Mouse (Mus musculus) stomach, postnatal 0 days (tissue): Measurements from ENCODE around the gene Itgb7. TPM values are rescaled to one million over a fixed set of nuclear protein-coding genes. Genes with fewer than 3 reads are reported as not detected.

ENCODE experiments used
- ATAC-seq: fragments of 200-750 bp; cut with Nextera tagmentation; 2 replicates; pipeline ENCODE4 v1.8.0; 2017; ENCODE audit not compliant: low FRiP score, low TSS enrichment
- DNase-seq: peaks from one replicate; pipeline ENCODE4 v3.0.0-alpha.2; 2016; ENCODE audit warnings: low spot score
- H3K27ac ChIP-seq: fragments of 300-500 bp; sonication (generic); replicated peaks from 2 replicates; pipeline ENCODE4 v1.5.1; 2014; ENCODE audit warnings: mild to moderate bottlenecking, control low read depth
- H3K27me3 ChIP-seq: fragments of 300-500 bp; sonication (generic); 2 replicates; pipeline ENCODE4 v1.6.1; 2014; ENCODE audit warnings: low read length; ENCODE audit not compliant: control insufficient read depth, insufficient read depth
- H3K36me3 ChIP-seq: fragments of 300-500 bp; sonication (generic); 2 replicates; pipeline ENCODE4 v1.6.1; 2014; ENCODE audit warnings: low read length, mixed read lengths; ENCODE audit not compliant: control insufficient read depth, insufficient read depth
- H3K4me1 ChIP-seq: fragments of 300-500 bp; sonication (generic); replicated peaks from 2 replicates; pipeline ENCODE4 v1.6.1; 2014; ENCODE audit warnings: antibody characterized with exemption; ENCODE audit not compliant: control insufficient read depth, insufficient read depth
- H3K4me2 ChIP-seq: fragments of 300-500 bp; sonication (generic); replicated peaks from 2 replicates; pipeline ENCODE4 v1.6.1; 2014; ENCODE audit warnings: low read depth, mild to moderate bottlenecking, control low read depth, moderate library complexity
- H3K4me3 ChIP-seq: fragments of 300-500 bp; sonication (generic); 2 replicates; pipeline ENCODE4 v1.5.1; 2014; ENCODE audit warnings: low read depth, low read length, control low read depth
- H3K9ac ChIP-seq: fragments of 300-500 bp; sonication (generic); 2 replicates; pipeline ENCODE4 v1.6.1; 2014; ENCODE audit warnings: mild to moderate bottlenecking, low read length, control low read depth, mixed read lengths
- H3K9me3 ChIP-seq: fragments of 300-500 bp; sonication (generic); 2 replicates; pipeline ENCODE4 v1.6.1; 2016; ENCODE audit warnings: low read length; ENCODE audit not compliant: control insufficient read depth
- CTCF ChIP-seq: IDR thresholded peaks from 2 replicates; pipeline ENCODE4 v1.5.1; 2016; ENCODE audit warnings: antibody characterized with exemption, low read depth, mild to moderate bottlenecking, moderate library complexity
- EP300 ChIP-seq: optimal IDR thresholded peaks from 2 replicates; pipeline ENCODE3; 2016; ENCODE audit warnings: antibody characterized with exemption
- WGBS: fragments of 180-500 bp; shearing (Covaris S2); extraction: QIAGEN DNeasy Blood & Tissue Kit; methylation state at CpG from one replicate; pipeline ENCODE4 v1.1.7; 2014; 5-methylcytosine and 5-hydroxymethylcytosine counted together
- polyA plus RNA-seq: library from polyadenylated mRNA; unstranded; fragments of >200 nt; fragmentation: Nextera tagmentation; extraction: Ambion mirVana; gene quantifications from 2 replicates; pipeline ENCODE4 v1.2.1, GENCODE M21; 2015

Gene Itgb7
- polyA plus RNA-seq, 1 experiment from 2014 or later: 1.2 TPM

DNA sequence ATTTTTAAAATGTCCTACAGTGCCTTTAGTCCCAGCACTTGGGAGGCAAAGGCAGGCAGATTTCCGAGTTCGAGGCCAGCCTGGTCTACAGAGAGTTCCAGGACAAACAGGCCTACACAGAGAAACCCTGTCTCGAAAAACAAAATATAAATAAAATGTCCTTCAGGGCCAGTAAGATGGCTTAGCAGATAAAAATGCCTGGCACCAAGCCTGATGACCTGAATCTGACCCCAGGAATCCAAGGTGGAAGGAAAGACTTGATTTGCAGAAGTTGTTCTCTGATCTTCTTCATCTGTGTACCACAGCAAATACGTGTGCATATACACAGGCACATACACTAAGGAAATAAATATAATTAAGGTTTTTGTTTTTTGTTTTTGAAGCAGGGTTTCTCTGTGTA is 36.4 kb downstream of the Itgb7 start:
- Histone ChIP-seq H3K4me1 (no peaks in the 10 kb centered on the region), H3K4me2 (no peak overlapping the region), H3K27me3 (no peaks in the 10 kb centered on the region), H3K9me3 (no peaks in the 10 kb centered on the region), H3K36me3 (no peaks in the 10 kb centered on the region), H3K9ac (no peak overlapping the region), H3K4me3 (no peak overlapping the region), H3K27ac (no peak overlapping the region)
- ATAC-seq: no peak
- no peak for TF ChIP-seq CTCF
- TF ChIP-seq EP300: no peak
- 74% methylated on average over 4 of the region's 4 CpGs for WGBS
- no peak for DNase-seq

DNA sequence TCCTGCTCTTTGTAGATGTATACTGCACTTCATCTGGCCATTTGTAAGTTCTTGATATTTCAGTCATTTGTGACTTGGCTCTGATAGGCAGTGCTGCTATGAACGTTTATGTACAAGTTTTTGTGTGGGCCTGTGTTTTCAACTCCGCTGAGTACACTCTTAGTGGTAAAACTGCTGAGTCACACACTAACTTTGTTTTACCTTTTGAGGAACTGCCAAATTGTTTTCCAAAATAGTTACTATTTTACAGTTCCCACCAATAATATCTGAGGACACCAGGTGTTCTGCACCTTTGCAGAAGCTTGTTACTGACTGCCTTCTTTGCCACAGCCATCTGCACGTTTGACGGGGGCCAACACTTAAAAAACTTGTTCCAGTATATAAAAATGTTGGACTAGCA is 37.3 kb downstream of the Itgb7 start:
- Histone ChIP-seq H3K9me3 (no peaks in the 10 kb centered on the region), H3K4me2 (no peak overlapping the region), H3K9ac (no peak overlapping the region), H3K36me3 (no peaks in the 10 kb centered on the region), H3K4me1 (no peaks in the 10 kb centered on the region), H3K27me3 (no peaks in the 10 kb centered on the region), H3K4me3 (no peak overlapping the region), H3K27ac (no peak overlapping the region)
- 61% methylated on average over 4 of the region's 4 CpGs for WGBS
- TF ChIP-seq CTCF: no peak
- no peak for DNase-seq
- ATAC-seq: no peak

DNA sequence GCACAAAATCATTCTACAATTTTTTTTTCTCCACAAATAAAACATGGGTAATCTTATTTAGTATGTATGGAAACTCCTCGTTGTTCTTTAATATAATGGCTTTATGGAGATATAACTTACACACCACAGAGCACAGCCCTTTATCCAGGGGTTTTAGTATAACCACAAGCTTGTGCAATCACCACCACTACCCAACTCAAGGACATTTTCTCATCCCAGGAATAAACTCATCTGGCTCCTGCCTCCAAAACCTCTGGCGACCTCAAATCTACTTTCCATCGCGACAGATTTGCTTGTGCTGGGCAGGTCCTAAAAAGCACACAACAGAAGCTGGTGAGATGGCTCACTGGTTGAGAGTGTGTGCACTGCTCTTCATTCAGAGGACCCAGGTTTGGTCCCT is 38.1 kb downstream of the Itgb7 start:
- H3K4me1 ChIP-seq: no peaks in the 10 kb centered on the region
- H3K4me2 ChIP-seq: no peak overlapping the region
- 77% methylated on average over 4 of the region's 4 CpGs for WGBS
- DNase-seq (no peak), ATAC-seq (no peak)
- no peak overlapping the region for H3K4me3 ChIP-seq
- H3K27me3 ChIP-seq: no peaks in the 10 kb centered on the region
- TF ChIP-seq EP300 (no peak), CTCF (no peak)
- no peaks in the 10 kb centered on the region for H3K36me3 ChIP-seq
- no peak overlapping the region for H3K9ac ChIP-seq
- H3K27ac ChIP-seq: no peak overlapping the region
- H3K9me3 ChIP-seq: no peaks in the 10 kb centered on the region

DNA sequence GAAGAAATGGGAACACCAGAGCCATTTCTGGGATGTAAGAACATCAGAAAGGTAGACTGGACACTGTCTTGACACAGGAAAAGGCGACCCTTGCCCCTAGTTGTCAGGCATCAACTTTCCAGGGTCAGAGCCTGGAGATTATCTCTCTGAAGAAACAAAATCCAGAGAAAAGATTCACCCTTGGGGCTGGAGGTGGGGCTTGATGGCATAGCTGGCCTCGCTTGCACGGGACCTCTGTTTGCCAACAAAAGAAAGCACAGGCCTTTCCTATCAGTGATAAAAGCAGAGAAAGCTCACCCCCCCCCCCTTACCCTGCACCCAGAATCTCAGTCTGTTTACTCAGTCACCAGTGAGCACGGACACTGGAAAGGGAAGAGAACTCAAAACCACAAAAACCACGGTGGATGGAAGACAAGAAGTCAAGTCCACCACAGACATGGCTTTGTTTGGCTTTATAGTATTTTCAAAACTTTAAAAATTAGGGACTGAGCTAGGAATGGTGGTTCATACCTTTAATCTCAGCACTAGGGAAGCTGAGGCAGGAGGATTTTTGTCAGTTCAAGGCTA is 38.8 kb downstream of the Itgb7 start:
- H3K4me1 ChIP-seq: no peaks in the 10 kb centered on the region
- no peak overlapping the region for H3K4me3 ChIP-seq
- no peak for DNase-seq
- 44% methylated on average over 5 of the region's 5 CpGs for WGBS
- no peak for TF ChIP-seq CTCF
- no peak for TF ChIP-seq EP300
- H3K27me3 ChIP-seq: no peaks in the 10 kb centered on the region
- no peak overlapping the region for H3K9ac ChIP-seq
- H3K36me3 ChIP-seq: no peaks in the 10 kb centered on the region
- ATAC-seq: no peak
- no peak overlapping the region for H3K4me2 ChIP-seq
- no peak overlapping the region for H3K27ac ChIP-seq
- H3K9me3 ChIP-seq: no peaks in the 10 kb centered on the region

DNA sequence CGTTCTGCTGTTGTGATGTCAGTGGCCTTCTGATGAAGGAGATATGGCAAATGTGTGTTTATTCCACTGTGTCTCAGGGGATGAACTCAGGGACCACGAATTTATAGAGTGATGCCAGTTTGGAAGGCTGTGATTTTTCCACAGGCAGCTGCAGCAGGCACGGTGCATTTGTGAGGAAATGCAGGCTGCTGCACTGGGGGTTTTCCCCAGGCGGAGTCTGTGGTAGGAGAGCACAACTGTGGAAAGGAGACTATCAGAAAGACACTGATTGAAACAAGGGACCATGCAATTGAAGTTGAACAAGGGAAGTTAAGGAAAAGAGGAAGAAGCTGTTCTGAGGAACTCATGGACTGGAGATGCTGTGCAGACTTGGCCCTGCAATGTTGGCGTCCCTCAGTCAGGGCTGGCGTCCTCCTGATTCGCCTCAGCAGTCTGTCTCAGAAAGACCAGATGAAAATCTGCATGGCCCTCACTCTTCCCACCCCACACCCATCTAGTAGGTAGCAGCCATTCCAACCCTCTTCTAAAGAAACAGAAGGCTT is 39.4 kb downstream of the Itgb7 start:
- Histone ChIP-seq H3K4me1 (no peaks in the 10 kb centered on the region), H3K4me2 (no peak overlapping the region), H3K36me3 (no peaks in the 10 kb centered on the region), H3K9ac (peak overlapping the region; percentile 18; the same call in 1 of the 2 replicates), H3K4me3 (no peak overlapping the region), H3K9me3 (no peaks in the 10 kb centered on the region), H3K27ac (no peak overlapping the region), H3K27me3 (no peaks in the 10 kb centered on the region)
- TF ChIP-seq CTCF (no peak), EP300 (no peak)
- ATAC-seq (no peak), DNase-seq (no peak)
- 58% methylated on average over 7 of the region's 7 CpGs for WGBS

DNA sequence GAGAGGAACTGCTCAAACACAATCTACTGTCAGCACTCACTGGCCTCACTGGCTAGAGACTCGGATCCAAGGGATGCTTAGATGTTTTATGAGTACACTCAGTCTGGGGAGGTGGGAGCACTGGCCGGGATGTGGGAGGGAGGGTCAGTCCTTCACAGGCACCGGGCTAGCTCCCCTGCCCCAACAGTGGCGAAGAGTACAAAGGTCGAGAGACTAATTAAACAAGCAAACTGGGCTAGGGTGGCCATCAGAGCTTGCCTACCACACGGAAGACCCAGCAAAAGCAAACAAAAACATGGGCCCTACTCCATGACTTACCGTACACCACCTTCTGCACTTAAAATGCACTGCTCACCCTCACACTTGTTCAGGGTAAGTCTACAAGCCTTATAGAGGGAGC is 40.0 kb downstream of the Itgb7 start:
- Histone ChIP-seq H3K27ac (no peak overlapping the region), H3K4me2 (no peak overlapping the region), H3K4me3 (no peak overlapping the region), H3K9ac (no peak overlapping the region), H3K9me3 (no peaks in the 10 kb centered on the region), H3K27me3 (no peaks in the 10 kb centered on the region), H3K4me1 (no peaks in the 10 kb centered on the region), H3K36me3 (no peaks in the 10 kb centered on the region)
- TF ChIP-seq CTCF (no peak), EP300 (no peak)
- 48% methylated on average over 7 of the region's 7 CpGs for WGBS
- ATAC-seq (no peak), DNase-seq (no peak)
